Mouse (Mus musculus): ENCODE data around the gene Fam241b. TPM values are rescaled to one million over a fixed set of nuclear protein-coding genes. Genes with fewer than 3 reads are reported as not detected.

Fam241b gene
- polyA plus RNA-seq, 1 experiment from 2014 or later, result 193 TPM

DNA sequence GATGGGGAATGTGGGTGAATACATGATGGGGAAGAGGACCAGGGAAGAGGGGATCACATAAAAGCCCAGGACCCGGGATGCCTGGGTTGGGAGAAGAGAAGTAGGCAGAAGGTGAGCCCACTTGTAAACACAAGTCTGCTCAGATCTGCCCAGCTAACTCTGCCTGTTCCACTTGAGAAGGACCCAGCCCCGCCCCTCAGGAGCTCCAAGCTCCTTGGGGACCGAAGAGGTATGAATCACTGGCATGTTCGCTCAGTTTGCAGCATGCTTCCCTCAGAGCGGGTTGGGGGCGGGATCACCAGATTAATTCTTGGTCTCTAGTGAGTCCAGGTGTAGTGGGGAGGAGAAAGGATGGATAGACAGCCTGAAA, 32.5 kb downstream of the Fam241b start:
- no peak overlapping the region for H3K27ac ChIP-seq (ENCODE audit: low read depth, low read length)
- peak overlapping the region; percentile 75 for H3K4me3 ChIP-seq (ENCODE audit: low read length)
- H3K36me3 ChIP-seq (ENCODE audit: control insufficient read depth, insufficient read depth, low read length), result no peaks in the 10 kb centered on the region
- WGBS, result 38% methylated on average over 6 of the region's 6 CpGs
- H3K9me3 ChIP-seq (ENCODE audit: control insufficient read depth, low read length), result no peaks in the 10 kb centered on the region
- peaks cover 16% of the 10 kb centered on the region for H3K4me1 ChIP-seq (ENCODE audit: control insufficient read depth, insufficient read depth, low read depth, low read length)
- peak overlapping the region; percentile 96 for H3K9ac ChIP-seq (ENCODE audit: low read depth, low read length)
- peak overlapping the region; percentile 87 for H3K4me2 ChIP-seq (ENCODE audit: low read length)
- peaks cover under 1% of the 10 kb centered on the region; the same call in 1 of the 2 replicates for H3K27me3 ChIP-seq (replicated peaks; ENCODE audit: control insufficient read depth, insufficient read depth, low read length)
- ATAC-seq, result peak; percentile 29

DNA sequence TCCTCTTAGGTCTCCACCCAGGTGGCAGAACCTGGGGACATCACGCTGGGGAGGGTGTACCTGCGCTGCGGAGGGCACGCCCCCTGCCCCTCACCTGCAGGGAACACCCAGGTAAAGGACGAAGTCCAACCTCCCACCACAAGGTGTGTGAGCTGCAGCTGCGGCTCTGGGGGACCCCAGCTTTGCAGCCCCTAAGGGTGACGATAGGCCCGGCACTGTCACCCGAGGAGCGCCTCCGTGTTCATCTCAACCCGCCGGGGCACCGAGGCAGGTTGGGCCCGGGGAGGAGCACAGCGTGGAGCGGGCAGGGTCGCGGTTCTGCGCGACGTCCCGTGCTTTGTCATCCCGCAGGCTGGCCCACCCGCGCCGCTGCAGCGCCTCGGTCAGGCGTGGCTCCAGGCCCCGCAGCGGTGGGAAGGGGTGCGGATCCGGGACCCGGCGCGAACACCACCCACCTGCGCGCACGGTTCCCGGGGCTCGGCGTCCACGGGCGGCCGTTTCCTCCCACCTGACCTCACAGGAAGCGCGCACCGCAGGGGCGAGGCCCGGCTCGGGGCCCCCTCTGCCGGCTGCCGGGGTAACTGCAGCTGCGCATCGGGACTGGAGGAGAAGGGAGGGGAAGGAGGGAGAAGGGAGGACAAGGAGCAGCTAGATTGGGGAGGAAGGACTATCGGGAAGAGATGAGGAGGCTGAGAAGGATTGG, 33.1 kb downstream of the Fam241b start:
- no peaks in the 10 kb centered on the region for H3K9me3 ChIP-seq (ENCODE audit: control insufficient read depth, low read length)
- no peaks in the 10 kb centered on the region for H3K36me3 ChIP-seq (ENCODE audit: control insufficient read depth, insufficient read depth, low read length)
- no peaks in the 10 kb centered on the region for H3K27me3 ChIP-seq (replicated peaks; ENCODE audit: control insufficient read depth, insufficient read depth, low read length)
- H3K4me1 ChIP-seq (ENCODE audit: control insufficient read depth, insufficient read depth, low read depth, low read length), result peaks cover 16% of the 10 kb centered on the region
- H3K27ac ChIP-seq (ENCODE audit: low read depth, low read length), result peak overlapping the region; percentile 25; the same call in 1 of the 2 replicates
- peak overlapping the region; percentile 96 for H3K9ac ChIP-seq (ENCODE audit: low read depth, low read length)
- H3K4me3 ChIP-seq (ENCODE audit: low read length), result peak overlapping the region; percentile 75
- peak; percentile 84 for ATAC-seq
- H3K4me2 ChIP-seq (ENCODE audit: low read length), result peak overlapping the region; percentile 87
- under 1% methylated on average over 44 of the region's 57 CpGs for WGBS

DNA sequence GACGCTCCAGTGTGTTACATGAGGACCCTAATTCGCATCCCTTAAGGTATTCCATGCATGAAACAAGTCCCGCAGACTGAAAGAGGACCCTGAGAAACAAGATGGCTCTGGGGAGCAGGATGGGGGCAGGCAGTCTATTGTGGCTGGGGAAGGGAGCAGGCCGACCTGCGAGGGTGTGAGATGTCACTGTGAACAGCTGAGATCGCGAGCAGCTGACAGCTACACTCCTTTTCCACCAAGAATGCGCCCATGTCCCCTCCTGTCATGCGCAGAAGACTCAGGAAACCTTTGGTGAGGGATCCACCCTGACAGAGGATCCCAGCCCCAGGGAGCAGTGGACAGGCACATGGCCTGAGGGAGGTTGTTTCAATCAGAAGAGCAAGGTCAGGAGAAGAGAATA, 36.7 kb downstream of the Fam241b start:
- 60% methylated on average over 9 of the region's 9 CpGs for WGBS
- Histone ChIP-seq H3K36me3 (ENCODE audit: control insufficient read depth, insufficient read depth, low read length) (no peaks in the 10 kb centered on the region), H3K27ac (ENCODE audit: low read depth, low read length) (no peak overlapping the region), H3K4me3 (ENCODE audit: low read length) (no peak overlapping the region), H3K9ac (ENCODE audit: low read depth, low read length) (0 out of 2 replicates have a peak overlapping the region, but pooled peaks have one; percentile 3), H3K9me3 (ENCODE audit: control insufficient read depth, low read length) (no peaks in the 10 kb centered on the region), H3K4me1 (ENCODE audit: control insufficient read depth, insufficient read depth, low read depth, low read length) (peaks cover 16% of the 10 kb centered on the region), H3K4me2 (ENCODE audit: low read length) (no peak overlapping the region), H3K27me3 (replicated peaks; ENCODE audit: control insufficient read depth, insufficient read depth, low read length) (peaks cover 3% of the 10 kb centered on the region; the same call in 1 of the 2 replicates)
- ATAC-seq, result no peak

DNA sequence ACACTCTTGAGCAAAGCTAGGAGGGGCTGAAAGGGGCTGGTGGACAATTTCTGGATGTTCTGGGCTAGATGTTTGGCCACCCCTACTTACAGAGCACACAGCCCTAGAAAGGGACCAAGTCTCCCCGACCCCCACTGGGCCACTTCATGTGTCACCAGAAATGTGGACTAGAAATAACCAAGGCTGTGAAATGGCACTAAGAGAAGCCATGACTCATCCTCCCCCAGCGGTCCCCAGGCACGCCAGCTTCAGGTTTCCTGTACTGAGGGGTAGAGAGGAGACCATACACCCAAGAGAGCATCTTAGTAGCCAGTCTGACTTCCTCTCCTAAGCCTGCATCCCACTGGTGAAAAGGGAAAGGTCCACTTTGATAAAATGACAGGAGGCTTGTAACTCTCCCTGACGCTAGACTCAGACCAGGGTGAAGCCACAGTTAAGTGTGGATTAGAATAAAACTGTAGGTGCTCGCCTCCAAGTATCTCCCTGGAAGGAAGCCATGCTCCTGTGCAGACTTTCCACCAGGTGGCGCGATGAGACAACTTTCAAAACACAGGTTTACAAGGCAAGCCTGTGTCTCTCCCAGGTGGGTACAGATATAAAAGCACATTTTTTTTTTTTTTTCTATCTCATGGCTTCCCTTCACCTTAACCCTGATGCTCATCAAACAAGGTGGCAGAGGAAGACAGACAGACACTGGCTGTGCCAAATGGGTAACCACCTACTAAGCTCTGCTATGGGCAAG, 38.7 kb downstream of the Fam241b start:
- 27% methylated on average over 7 of the region's 7 CpGs for WGBS
- H3K36me3 ChIP-seq (ENCODE audit: control insufficient read depth, insufficient read depth, low read length), result no peaks in the 10 kb centered on the region
- no peak overlapping the region for H3K9ac ChIP-seq (ENCODE audit: low read depth, low read length)
- H3K4me1 ChIP-seq (ENCODE audit: control insufficient read depth, insufficient read depth, low read depth, low read length), result peaks cover 28% of the 10 kb centered on the region
- no peaks in the 10 kb centered on the region for H3K9me3 ChIP-seq (ENCODE audit: control insufficient read depth, low read length)
- H3K27ac ChIP-seq (ENCODE audit: low read depth, low read length), result no peak overlapping the region
- H3K4me3 ChIP-seq (ENCODE audit: low read length), result no peak overlapping the region
- H3K27me3 ChIP-seq (replicated peaks; ENCODE audit: control insufficient read depth, insufficient read depth, low read length), result peaks cover 3% of the 10 kb centered on the region; the same call in 1 of the 2 replicates
- no peak for ATAC-seq
- H3K4me2 ChIP-seq (ENCODE audit: low read length), result no peak overlapping the region

DNA sequence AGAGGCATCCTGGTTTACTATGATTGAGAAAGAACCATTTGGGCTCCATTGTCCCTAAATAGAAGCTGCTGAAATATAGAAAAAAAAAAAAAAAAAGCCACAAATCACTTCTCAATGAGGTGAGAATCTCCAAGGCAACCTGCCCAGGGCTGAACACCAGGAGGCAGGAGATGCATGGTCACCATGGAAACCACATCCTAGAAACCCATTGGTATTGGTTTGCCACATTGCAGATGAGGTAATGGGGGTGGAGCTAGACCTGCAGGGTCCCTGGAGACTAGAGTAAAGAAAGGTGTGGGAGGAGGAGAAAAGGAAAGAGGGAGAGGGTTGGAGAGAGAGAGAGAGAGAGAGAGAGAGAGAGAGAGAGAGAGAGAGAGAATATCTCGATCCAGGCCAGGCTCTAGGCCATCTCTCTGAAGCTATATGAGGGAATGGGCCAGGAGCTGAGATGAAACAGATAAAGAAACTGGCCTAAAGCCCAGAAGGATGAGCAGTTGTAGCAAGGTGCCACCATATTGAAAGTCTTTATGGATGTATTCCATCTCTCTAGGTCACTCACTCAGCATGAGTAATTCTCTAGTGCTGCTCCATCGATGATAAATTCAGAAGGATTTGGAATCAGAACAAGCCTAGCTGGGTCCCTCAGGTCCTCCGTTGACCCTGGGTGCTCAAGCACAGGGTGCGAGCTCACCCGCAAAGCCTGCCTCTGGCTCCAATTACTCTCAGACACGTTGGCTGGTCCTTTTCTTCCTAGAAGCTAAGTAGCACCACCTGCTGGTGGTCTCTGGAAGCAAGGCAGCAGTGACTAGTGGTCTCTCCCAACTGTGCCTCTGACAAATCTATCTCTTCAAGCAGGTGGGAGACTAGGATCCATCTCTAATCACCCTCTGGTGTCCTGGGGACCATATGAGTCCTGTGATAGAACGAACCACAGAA, 41.9 kb downstream of the Fam241b start:
- Histone ChIP-seq H3K27ac (ENCODE audit: low read depth, low read length) (peak overlapping the region; percentile 93), H3K9me3 (ENCODE audit: control insufficient read depth, low read length) (no peaks in the 10 kb centered on the region), H3K4me3 (ENCODE audit: low read length) (no peak overlapping the region), H3K9ac (ENCODE audit: low read depth, low read length) (no peak overlapping the region), H3K4me2 (ENCODE audit: low read length) (peak overlapping the region; percentile 31; the same call in 1 of the 2 replicates), H3K4me1 (ENCODE audit: control insufficient read depth, insufficient read depth, low read depth, low read length) (peaks cover 24% of the 10 kb centered on the region), H3K27me3 (replicated peaks; ENCODE audit: control insufficient read depth, insufficient read depth, low read length) (peaks cover 3% of the 10 kb centered on the region; the same call in 1 of the 2 replicates), H3K36me3 (ENCODE audit: control insufficient read depth, insufficient read depth, low read length) (no peaks in the 10 kb centered on the region)
- WGBS, result 4% methylated on average over 7 of the region's 7 CpGs
- ATAC-seq, result peak; percentile 85

DNA sequence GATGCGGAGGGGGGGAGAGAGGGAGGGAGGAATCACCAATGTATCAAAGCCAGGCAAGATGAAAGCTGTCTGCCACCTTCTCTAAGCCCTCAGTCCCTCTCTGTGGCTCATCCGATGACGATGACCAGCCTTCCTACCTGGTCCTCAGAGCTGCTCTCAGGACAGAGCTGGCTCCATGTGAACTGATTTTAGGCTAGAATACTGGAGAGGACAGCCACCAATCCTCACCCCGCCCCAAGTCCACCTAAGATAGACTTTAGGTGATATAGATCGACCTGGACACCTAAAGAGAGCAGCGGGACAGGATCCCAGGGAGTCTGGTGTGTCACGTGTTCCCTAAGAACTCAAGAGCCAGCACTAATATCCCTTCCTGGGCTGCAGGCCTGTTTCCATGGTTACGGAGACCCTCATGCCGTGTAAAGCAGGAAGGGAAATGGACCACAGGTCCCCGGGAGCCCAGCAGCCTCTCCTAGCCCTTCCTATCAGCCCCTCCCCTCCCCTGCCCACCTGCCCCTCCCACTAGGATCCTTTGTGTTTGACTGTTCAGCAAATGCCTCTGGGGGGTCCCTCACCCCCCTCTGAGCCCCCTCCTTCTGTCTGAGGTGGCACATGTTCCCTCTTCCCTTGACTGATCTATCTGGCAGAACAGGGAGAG, 43.8 kb downstream of the Fam241b start:
- 37% methylated on average over 10 of the region's 10 CpGs for WGBS

DNA sequence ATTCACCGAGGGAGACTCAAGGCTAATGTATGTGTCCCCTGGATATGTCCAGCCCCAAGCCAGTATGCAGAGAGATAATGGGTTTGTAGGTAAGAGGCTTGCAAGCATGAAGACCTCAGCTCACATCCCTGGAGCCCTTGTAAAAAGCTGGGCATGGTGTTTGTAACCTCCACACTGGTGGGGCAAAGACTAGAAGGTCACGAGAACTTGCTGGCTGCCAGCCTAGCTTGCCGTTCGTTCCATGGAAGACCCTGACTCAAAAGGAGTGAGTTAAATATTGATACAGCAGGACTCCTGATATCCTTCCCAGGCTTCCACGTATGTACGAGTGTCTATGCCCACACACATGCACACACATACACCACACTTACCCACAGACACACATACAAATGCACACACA, 49.3 kb downstream of the Fam241b start:
- no peak for ATAC-seq
- H3K4me1 ChIP-seq (ENCODE audit: control insufficient read depth, insufficient read depth, low read depth, low read length), result no peaks in the 10 kb centered on the region; the same call in 1 of the 2 replicates

More for the DNA sequence above, 43.8 kb downstream of the Fam241b start:
- H3K9ac ChIP-seq (ENCODE audit: low read depth, low read length), result 0 out of 2 replicates have a peak overlapping the region, but pooled peaks have one; percentile 23
- peak; percentile 75 for ATAC-seq
- H3K4me1 ChIP-seq (ENCODE audit: control insufficient read depth, insufficient read depth, low read depth, low read length), result peaks cover 24% of the 10 kb centered on the region
- H3K27ac ChIP-seq (ENCODE audit: low read depth, low read length), result peak overlapping the region; percentile 93
- no peaks in the 10 kb centered on the region for H3K36me3 ChIP-seq (ENCODE audit: control insufficient read depth, insufficient read depth, low read length)
- H3K4me3 ChIP-seq (ENCODE audit: low read length), result no peak overlapping the region
- no peak overlapping the region for H3K4me2 ChIP-seq (ENCODE audit: low read length)
- H3K27me3 ChIP-seq (replicated peaks; ENCODE audit: control insufficient read depth, insufficient read depth, low read length), result peaks cover 3% of the 10 kb centered on the region; the same call in 1 of the 2 replicates
- no peaks in the 10 kb centered on the region for H3K9me3 ChIP-seq (ENCODE audit: control insufficient read depth, low read length)

DNA sequence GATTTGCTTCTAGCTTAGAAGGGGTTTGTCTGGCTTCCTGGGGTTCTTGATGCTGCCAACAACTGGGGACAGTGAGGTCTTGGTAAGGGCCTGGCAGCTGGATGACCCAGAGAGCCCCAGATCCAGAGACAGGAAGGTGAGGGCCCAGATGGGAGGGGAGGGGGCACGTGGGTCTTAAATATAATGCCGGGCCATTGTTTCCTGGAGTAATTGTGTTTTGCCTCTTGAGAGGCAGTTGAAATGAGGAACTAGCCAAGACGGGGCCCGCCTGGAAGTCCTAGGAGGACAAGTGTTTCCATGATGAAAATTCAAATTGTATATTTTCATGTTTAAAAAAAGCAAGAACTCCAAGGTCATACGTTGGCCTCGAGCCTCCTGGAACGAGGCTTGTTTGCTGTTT, 49.8 kb downstream of the Fam241b start:
- no peaks in the 10 kb centered on the region for H3K4me1 ChIP-seq (ENCODE audit: control insufficient read depth, insufficient read depth, low read depth, low read length)
- no peak overlapping the region for H3K9ac ChIP-seq (ENCODE audit: low read depth, low read length)
- H3K27ac ChIP-seq (ENCODE audit: low read depth, low read length), result no peak overlapping the region
- no peaks in the 10 kb centered on the region for H3K9me3 ChIP-seq (ENCODE audit: control insufficient read depth, low read length)
- ATAC-seq, result no peak
- whole genome bisulfite sequencing, result 75% methylated on average over 7 of the region's 7 CpGs
- H3K36me3 ChIP-seq (ENCODE audit: control insufficient read depth, insufficient read depth, low read length), result no peaks in the 10 kb centered on the region
- H3K27me3 ChIP-seq (replicated peaks; ENCODE audit: control insufficient read depth, insufficient read depth, low read length), result no peaks in the 10 kb centered on the region
- no peak overlapping the region for H3K4me3 ChIP-seq (ENCODE audit: low read length)
- no peak overlapping the region for H3K4me2 ChIP-seq (ENCODE audit: low read length)

More for the DNA sequence above, 49.3 kb downstream of the Fam241b start:
- Histone ChIP-seq H3K4me2 (ENCODE audit: low read length) (no peak overlapping the region), H3K36me3 (ENCODE audit: control insufficient read depth, insufficient read depth, low read length) (no peaks in the 10 kb centered on the region), H3K9me3 (ENCODE audit: control insufficient read depth, low read length) (no peaks in the 10 kb centered on the region), H3K27ac (ENCODE audit: low read depth, low read length) (no peak overlapping the region), H3K4me3 (ENCODE audit: low read length) (no peak overlapping the region), H3K9ac (ENCODE audit: low read depth, low read length) (no peak overlapping the region), H3K27me3 (replicated peaks; ENCODE audit: control insufficient read depth, insufficient read depth, low read length) (no peaks in the 10 kb centered on the region)
- 81% methylated on average over 6 of the region's 6 CpGs for WGBS

All from hindbrain, embryonic 16.5 days (tissue).